Mouse (Mus musculus): ENCODE results near the gene Arhgap24. TPM values are rescaled to one million over a fixed set of nuclear protein-coding genes. Genes with fewer than 3 reads are reported as not detected.
A peak's percentile ranks its signal among the peaks of the same experiment; 100 is the strongest.

Gene Arhgap24
- polyA plus RNA-seq, 1 experiment from 2014 or later = 10.0 TPM

DNA sequence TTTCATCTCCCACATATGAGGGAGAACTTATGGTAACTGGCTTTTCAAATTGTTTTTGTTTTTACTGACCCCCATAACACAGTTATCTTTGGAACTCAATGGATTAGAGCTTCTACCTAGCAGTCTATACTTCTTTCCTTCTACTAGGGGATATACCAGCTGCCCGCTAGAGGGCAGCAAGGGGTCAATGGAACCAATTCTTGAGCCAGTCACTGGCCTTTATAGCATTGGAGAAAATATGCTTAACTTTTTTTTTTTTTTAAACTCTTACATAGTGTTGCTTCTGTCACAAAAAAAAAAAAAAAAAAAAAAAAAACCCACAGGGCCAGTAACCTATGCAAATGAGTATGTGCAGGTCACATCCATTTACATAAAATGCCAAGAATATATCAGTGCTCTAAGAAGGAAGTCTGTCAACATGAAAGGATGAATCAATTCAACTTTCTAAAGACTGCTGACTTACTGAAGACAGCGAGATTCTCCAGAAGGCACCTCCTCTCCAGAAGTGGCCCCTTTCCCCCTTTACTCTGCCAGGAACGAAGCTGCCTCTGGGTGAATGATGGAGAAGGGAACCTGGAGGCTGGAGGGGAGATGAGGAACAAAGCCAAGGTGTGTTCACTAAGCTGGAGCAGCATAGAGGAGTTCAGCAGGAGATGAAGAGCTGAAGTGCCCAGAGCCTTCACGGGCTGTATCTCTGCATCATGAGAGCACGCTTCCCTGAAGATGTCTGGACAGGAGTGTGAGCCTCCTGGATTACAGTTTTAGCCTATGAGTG lies 222.3 kb downstream of the Arhgap24 start:
- H3K27me3 ChIP-seq (replicated peaks) = no peaks in the 10 kb centered on the region
- H3K9ac ChIP-seq = no peak overlapping the region
- H3K9me3 ChIP-seq (replicated peaks) = no peaks in the 10 kb centered on the region
- 50% methylated on average over 5 of the region's 5 CpGs for WGBS
- 0 out of 2 replicates have a peak, but pooled peaks have one; percentile 48 for ATAC-seq (ENCODE audit: insufficient number of reproducible peaks, low FRiP score)
- no peak overlapping the region for H3K4me2 ChIP-seq
- H3K4me1 ChIP-seq (replicated peaks) = 0 out of 2 replicates have a peak, but pooled peaks cover 2% of the 10 kb centered on the region
- H3K36me3 ChIP-seq = no peaks in the 10 kb centered on the region
- H3K4me3 ChIP-seq = no peak overlapping the region
- no peak overlapping the region for H3K27ac ChIP-seq (ENCODE audit: poor library complexity, severe bottlenecking)

DNA sequence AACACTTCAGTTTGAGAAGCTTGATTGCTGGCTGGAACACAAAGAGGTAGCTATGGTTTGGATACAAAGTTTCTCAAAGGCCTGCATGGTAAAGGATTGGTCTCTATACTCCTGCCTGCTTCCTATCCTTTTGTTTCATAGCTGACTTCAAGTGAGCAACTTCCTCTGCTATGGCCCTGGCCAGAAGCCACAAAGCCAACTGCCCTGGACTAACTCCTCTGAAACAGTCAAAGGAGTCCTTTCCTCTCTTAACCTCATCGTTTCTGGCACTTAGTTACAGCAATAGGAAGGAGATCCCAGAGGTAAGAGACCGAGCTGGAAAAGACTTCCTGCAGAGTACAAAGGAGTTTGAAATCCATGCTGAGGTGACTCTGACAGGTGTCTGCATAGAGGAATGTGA lies 224.0 kb downstream of the Arhgap24 start:
- Histone ChIP-seq H3K4me3 (no peak overlapping the region), H3K4me1 (replicated peaks) (0 out of 2 replicates have a peak, but pooled peaks cover 2% of the 10 kb centered on the region), H3K27me3 (replicated peaks) (no peaks in the 10 kb centered on the region), H3K27ac (ENCODE audit: poor library complexity, severe bottlenecking) (no peak overlapping the region), H3K9ac (no peak overlapping the region), H3K4me2 (no peak overlapping the region), H3K9me3 (replicated peaks) (no peaks in the 10 kb centered on the region), H3K36me3 (no peaks in the 10 kb centered on the region)
- WGBS = 44% methylated on average over 2 of the region's 2 CpGs
- ATAC-seq (ENCODE audit: insufficient number of reproducible peaks, low FRiP score) = no peak

DNA sequence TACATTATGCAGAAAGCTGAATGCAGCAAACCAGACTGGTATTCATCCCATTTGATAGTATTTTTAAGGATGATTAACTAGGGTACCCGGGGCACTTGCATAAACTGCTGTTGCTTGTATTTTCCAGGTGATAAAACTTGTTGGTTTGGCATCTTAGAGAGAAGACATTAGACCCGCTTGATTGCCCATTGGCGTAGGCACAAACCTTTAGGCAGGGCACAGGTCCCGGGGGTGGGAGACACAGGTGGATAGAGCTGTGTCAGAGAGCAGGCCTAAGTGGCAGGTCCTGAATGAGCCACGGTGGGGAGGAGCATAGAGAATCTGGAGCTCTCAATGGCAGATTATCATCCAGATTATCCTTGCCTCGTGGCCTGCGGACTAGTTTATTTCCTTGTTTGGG lies 229.1 kb downstream of the Arhgap24 start:
- Histone ChIP-seq H3K9ac (no peak overlapping the region), H3K27me3 (replicated peaks) (no peaks in the 10 kb centered on the region), H3K9me3 (replicated peaks) (no peaks in the 10 kb centered on the region), H3K4me2 (no peak overlapping the region), H3K27ac (ENCODE audit: poor library complexity, severe bottlenecking) (no peak overlapping the region), H3K4me3 (no peak overlapping the region), H3K36me3 (no peaks in the 10 kb centered on the region), H3K4me1 (replicated peaks) (no peaks in the 10 kb centered on the region)
- WGBS = 81% methylated on average over 7 of the region's 7 CpGs
- ATAC-seq (ENCODE audit: insufficient number of reproducible peaks, low FRiP score) = no peak

DNA sequence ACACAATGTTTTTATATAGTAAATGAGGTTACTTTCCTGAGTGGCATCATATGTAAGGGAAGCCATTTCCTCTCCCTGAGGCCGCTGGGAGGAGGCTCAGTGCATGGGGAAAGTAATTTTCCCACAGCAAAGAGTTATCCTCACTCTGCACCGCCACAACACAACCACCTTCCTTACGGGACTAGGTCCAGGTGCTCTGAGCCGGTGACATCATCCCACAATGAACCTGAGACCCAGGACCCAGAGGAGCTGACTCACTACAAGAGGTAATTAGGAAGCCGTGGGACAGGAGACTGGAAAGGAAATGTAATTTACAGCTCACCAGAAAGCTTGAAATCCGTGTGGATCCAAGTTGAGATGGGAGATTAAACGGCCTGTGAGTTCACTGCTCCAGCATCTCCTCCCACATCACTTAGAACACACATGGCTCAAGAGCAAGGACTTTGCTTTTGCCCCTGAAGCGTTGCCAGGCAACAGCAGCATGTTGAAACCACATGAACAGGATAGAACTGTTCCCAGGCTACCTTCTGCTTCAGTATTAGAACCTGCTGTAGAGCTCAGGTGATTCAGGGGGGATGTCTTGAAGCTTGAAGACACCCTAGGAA lies 238.3 kb downstream of the Arhgap24 start:
- no peak; the same call in 1 of the 2 replicates for ATAC-seq (ENCODE audit: insufficient number of reproducible peaks, low FRiP score)
- H3K4me3 ChIP-seq = no peak overlapping the region
- no peaks in the 10 kb centered on the region for H3K36me3 ChIP-seq
- no peak overlapping the region for H3K4me2 ChIP-seq
- H3K9me3 ChIP-seq (replicated peaks) = no peaks in the 10 kb centered on the region
- H3K27ac ChIP-seq (ENCODE audit: poor library complexity, severe bottlenecking) = no peak overlapping the region
- 66% methylated on average over 8 of the region's 8 CpGs for WGBS
- no peaks in the 10 kb centered on the region for H3K4me1 ChIP-seq (replicated peaks)
- no peaks in the 10 kb centered on the region for H3K27me3 ChIP-seq (replicated peaks)
- H3K9ac ChIP-seq = no peak overlapping the region

DNA sequence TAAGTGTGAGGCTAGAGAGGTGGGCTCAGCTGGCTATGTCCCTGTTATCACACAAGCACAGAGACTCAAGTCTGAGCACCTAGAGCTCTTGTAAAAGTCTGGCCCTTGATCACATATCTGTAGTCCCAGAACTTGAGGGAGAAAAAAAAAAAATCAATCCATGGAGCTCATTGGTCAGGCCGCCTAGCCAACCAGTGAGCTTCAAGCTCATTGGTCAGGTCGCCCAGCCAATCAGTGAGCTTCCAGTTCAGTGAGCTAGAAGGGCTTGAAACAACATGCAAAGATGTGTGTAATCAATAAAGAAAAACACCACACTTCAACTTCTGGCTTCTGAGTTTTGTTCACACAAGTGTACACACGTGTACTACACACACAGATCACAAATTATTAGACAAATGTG lies 242.4 kb downstream of the Arhgap24 start:
- no peaks in the 10 kb centered on the region for H3K27me3 ChIP-seq (replicated peaks)
- no peak overlapping the region for H3K4me3 ChIP-seq
- 83% methylated on average over 3 of the region's 3 CpGs for WGBS
- H3K9me3 ChIP-seq (replicated peaks) = no peaks in the 10 kb centered on the region
- no peak overlapping the region for H3K9ac ChIP-seq
- H3K36me3 ChIP-seq = no peaks in the 10 kb centered on the region
- 0 out of 2 replicates have a peak, but pooled peaks cover 4% of the 10 kb centered on the region for H3K4me1 ChIP-seq (replicated peaks)
- no peak overlapping the region for H3K27ac ChIP-seq (ENCODE audit: poor library complexity, severe bottlenecking)
- no peak for ATAC-seq (ENCODE audit: insufficient number of reproducible peaks, low FRiP score)
- H3K4me2 ChIP-seq = no peak overlapping the region

DNA sequence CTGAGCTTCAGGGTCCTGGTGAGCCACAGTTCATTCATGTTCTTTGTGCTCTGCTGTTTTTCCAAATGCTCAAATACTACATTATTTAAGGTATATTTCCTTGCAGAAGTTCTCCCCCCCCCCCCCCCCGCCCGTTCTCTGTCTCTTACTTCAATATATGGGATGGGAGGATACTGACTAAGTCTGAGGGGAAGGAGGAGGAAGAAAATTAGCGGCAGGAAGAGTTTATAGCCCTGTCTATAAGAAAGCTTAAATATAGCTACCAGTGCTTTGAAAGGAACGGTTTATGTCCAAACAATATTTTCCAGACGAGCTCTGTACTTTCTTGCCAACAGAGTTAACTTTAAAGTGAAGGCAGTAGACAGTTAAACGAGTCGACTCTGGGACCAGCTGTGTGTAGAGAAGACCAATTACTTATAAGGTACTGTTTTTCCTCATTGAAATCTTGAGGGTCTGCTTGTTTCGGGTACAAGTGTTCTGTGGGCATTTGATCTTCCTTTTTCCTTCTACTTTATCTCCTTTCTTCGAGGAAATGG lies 243.7 kb downstream of the Arhgap24 start:
- Histone ChIP-seq H3K4me2 (peak overlapping the region; percentile 25; the same call in 1 of the 2 replicates), H3K4me1 (replicated peaks) (0 out of 2 replicates have a peak, but pooled peaks cover 4% of the 10 kb centered on the region), H3K27me3 (replicated peaks) (no peaks in the 10 kb centered on the region), H3K36me3 (no peaks in the 10 kb centered on the region), H3K27ac (ENCODE audit: poor library complexity, severe bottlenecking) (no peak overlapping the region), H3K9me3 (replicated peaks) (no peaks in the 10 kb centered on the region), H3K4me3 (peak overlapping the region; percentile 19), H3K9ac (no peak overlapping the region)
- WGBS = 29% methylated on average over 9 of the region's 9 CpGs
- no peak for ATAC-seq (ENCODE audit: insufficient number of reproducible peaks, low FRiP score)

DNA sequence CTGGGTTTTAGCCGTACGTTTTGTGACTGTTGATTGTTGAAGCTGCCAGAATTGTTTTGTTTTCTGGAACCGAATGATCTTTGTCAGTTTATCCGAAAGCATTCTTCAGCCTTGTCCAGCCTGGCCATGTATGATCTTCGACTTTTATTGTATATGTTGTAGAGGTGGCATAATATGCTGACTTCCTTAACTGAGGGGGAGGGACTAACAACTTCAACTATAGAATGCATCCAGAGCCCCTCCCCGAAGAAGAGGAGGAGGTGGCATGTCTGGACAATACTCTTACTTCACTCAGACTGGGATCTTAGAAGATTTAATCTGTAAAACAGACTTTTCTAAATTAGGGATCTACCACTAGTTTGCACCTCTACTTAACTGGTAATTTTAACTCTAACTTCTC lies 244.2 kb downstream of the Arhgap24 start:
- H3K36me3 ChIP-seq = no peaks in the 10 kb centered on the region
- H3K9ac ChIP-seq = no peak overlapping the region
- WGBS = 54% methylated on average over 6 of the region's 6 CpGs
- no peak for ATAC-seq (ENCODE audit: insufficient number of reproducible peaks, low FRiP score)
- H3K4me2 ChIP-seq = 0 out of 2 replicates have a peak overlapping the region, but pooled peaks have one; percentile 32
- H3K4me1 ChIP-seq (replicated peaks) = 0 out of 2 replicates have a peak, but pooled peaks cover 4% of the 10 kb centered on the region
- H3K4me3 ChIP-seq = peak overlapping the region; percentile 19; the same call in 1 of the 2 replicates
- H3K27me3 ChIP-seq (replicated peaks) = no peaks in the 10 kb centered on the region
- no peaks in the 10 kb centered on the region for H3K9me3 ChIP-seq (replicated peaks)
- no peak overlapping the region for H3K27ac ChIP-seq (ENCODE audit: poor library complexity, severe bottlenecking)

DNA sequence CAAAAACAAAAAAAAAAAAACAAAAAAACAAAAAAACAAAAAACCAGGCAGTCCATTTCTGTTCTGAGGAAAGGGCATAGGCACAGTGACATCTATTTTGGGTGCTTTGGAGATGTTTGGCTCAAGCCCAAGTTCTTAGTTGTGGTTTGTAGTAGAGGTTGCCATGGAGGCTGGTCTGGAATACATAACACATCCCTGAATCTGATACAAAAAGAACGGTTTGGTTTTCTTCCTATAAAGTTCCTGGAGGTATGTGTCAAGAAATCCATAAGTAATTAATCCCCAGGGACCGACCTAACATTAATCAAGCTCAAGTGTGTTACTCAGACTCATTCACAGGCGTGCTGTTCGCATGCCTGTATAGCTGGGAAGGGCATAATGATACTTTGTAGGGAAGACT lies 245.8 kb downstream of the Arhgap24 start:
- WGBS = 63% methylated on average over 4 of the region's 4 CpGs
- H3K36me3 ChIP-seq = no peaks in the 10 kb centered on the region
- H3K4me3 ChIP-seq = no peak overlapping the region
- H3K27me3 ChIP-seq (replicated peaks) = no peaks in the 10 kb centered on the region
- H3K4me1 ChIP-seq (replicated peaks) = 0 out of 2 replicates have a peak, but pooled peaks cover 4% of the 10 kb centered on the region
- no peak overlapping the region for H3K4me2 ChIP-seq
- no peak overlapping the region for H3K27ac ChIP-seq (ENCODE audit: poor library complexity, severe bottlenecking)
- no peak for ATAC-seq (ENCODE audit: insufficient number of reproducible peaks, low FRiP score)
- H3K9me3 ChIP-seq (replicated peaks) = no peaks in the 10 kb centered on the region
- H3K9ac ChIP-seq = no peak overlapping the region

DNA sequence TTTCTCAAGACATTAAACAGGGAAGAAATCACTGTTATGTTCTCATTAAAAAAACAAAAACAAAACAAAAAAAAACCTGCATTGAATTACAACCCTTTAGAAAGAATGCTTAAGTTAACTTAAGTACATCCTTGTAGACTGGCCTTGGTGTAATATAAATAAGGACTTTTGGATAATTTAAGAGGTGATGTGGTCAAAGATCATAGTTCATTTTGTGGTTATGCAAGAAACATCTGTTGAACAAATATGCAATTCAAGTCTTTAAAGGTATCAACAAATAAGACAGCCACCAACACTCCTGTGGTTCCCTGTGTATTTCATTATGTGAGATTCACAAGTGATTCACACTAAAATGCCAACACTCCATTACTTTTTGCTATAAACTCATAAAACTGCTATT lies 247.3 kb downstream of the Arhgap24 start:
- Histone ChIP-seq H3K27ac (ENCODE audit: poor library complexity, severe bottlenecking) (no peak overlapping the region), H3K27me3 (replicated peaks) (no peaks in the 10 kb centered on the region), H3K4me3 (no peak overlapping the region), H3K36me3 (no peaks in the 10 kb centered on the region), H3K9me3 (replicated peaks) (no peaks in the 10 kb centered on the region), H3K9ac (no peak overlapping the region), H3K4me2 (no peak overlapping the region), H3K4me1 (replicated peaks) (0 out of 2 replicates have a peak, but pooled peaks cover 4% of the 10 kb centered on the region)
- no peak for ATAC-seq (ENCODE audit: insufficient number of reproducible peaks, low FRiP score)

DNA sequence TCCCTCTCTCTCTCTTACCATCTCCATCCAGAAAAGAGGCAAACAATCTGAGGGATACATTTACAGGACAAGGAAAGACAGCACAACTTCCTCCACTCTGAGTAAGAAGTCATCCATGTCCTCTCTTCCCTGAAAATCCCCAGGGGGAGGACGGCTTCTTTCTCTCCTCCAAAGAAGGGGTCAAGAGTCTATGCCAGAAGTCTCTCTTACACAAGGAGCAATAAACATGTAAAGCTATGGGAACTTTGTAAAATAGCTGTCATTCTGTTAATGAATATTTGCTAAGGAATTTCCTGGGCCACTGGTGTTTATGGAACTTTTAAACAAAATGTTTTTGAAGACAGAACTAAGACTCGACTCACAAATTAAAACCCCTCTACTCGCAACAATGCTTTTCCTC lies 248.3 kb downstream of the Arhgap24 start:
- no peak for ATAC-seq (ENCODE audit: insufficient number of reproducible peaks, low FRiP score)

DNA sequence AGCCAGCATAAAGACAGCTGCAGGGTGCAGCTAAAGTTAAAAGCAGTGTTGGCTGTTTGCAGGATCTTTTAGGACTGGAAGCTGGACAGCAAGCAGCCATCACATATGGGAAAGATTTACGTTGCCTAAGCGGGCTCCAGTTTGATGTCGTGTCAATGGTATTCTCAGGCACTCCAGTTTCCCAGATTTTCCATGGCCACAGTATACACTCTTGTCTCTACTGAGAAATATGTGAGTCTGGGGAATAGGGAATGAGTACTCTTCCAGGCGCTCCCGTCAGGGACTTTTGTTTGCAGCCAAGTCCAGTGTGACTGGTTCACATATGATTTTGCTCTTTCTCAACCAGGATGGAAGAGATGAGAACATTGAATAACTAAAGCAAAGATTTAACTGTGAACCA lies 254.9 kb downstream of the Arhgap24 start:
- Histone ChIP-seq H3K4me3 (no peak overlapping the region), H3K4me2 (no peak overlapping the region), H3K27ac (ENCODE audit: poor library complexity, severe bottlenecking) (no peak overlapping the region), H3K27me3 (replicated peaks) (no peaks in the 10 kb centered on the region), H3K4me1 (replicated peaks) (no peaks in the 10 kb centered on the region), H3K9me3 (replicated peaks) (no peaks in the 10 kb centered on the region), H3K36me3 (no peaks in the 10 kb centered on the region), H3K9ac (no peak overlapping the region)
- ATAC-seq (ENCODE audit: insufficient number of reproducible peaks, low FRiP score) = no peak
- 79% methylated on average over 5 of the region's 5 CpGs for WGBS

More for the DNA sequence above, 248.3 kb downstream of the Arhgap24 start:
- Histone ChIP-seq H3K4me2 (no peak overlapping the region), H3K9me3 (replicated peaks) (no peaks in the 10 kb centered on the region), H3K4me3 (no peak overlapping the region), H3K27ac (ENCODE audit: poor library complexity, severe bottlenecking) (no peak overlapping the region), H3K4me1 (replicated peaks) (0 out of 2 replicates have a peak, but pooled peaks cover 4% of the 10 kb centered on the region), H3K9ac (no peak overlapping the region), H3K36me3 (no peaks in the 10 kb centered on the region), H3K27me3 (replicated peaks) (no peaks in the 10 kb centered on the region)
- 86% methylated on average over 3 of the region's 3 CpGs for WGBS
